ENCODE assay signal across 12 mouse cellular contexts in genomic region chr14:54161916-54162315, GRCm38 (mm10).
DNase-seq lines count a peak whose midpoint lies in the region; TF ChIP-seq lines count a peak whose summit lies in the region.
"Had no signal": no experiment of that assay in that cellular context is flagged by ENCODE, and none has a peak within 500 bp of the region (broad histone marks: within the 10 kb centered on the region; RNA-seq: fewer than 3 reads in every experiment).

No protein-coding gene starts in this region.

- H3K9me3 ChIP-seq in heart, embryonic 10.5 days = no peaks in the 10 kb centered on the region
- H3K9me3 ChIP-seq: heart, embryonic 13.5 days; hindbrain, embryonic 12.5 days had no signal

- no peak for TF ChIP-seq POLR2A in heart, adult 2 months (IDR thresholded peaks at IDR 0.05; ENCODE audit: insufficient read depth, low read depth, low read length)
- TF ChIP-seq POLR2A in thymus, adult 2 months (IDR thresholded peaks at IDR 0.05; ENCODE audit: control insufficient read depth, extremely low read depth, insufficient read depth, low read length, poor library complexity) = no peak

- no peak for TF ChIP-seq CTCF in heart, adult 2 months (IDR thresholded peaks at IDR 0.05)
- no peak for TF ChIP-seq CTCF in layer of hippocampus, adult 2 months (conservative IDR thresholded peaks at IDR 0.05)
- TF ChIP-seq CTCF in thymus, adult 2 months (IDR thresholded peaks at IDR 0.05; ENCODE audit: borderline replicate concordance, control insufficient read depth, extremely low read depth, insufficient read depth, low read length, poor library complexity) = no peak

- intact Hi-C loops in heart, adult 2 months (cut with DNase I) = no loop called here
- intact Hi-C loops in left cerebral cortex, postnatal 10 days (cut with DNase I) = no loop called here

- DNase-seq in heart, embryonic 10.5 days (ENCODE audit: low spot score) = peak; percentile 58
- DNase-seq in heart, adult 2 months = no peak
- DNase-seq in layer of hippocampus, adult 2 months (ENCODE audit: low spot score in 2 of 2) = no peak
- DNase-seq in layer of hippocampus, postnatal 14 days (ENCODE audit: low spot score in 2 of 2) = no peak
- DNase-seq in thymus, adult 2 months = no peak
- DNase-seq in thymus, adult 18-20 months = no peak
- no peak for DNase-seq in left cerebral cortex, postnatal 10 days (ENCODE audit: extremely low spot score in 1 of 2, low spot score in 2 of 2)
- DNase-seq: adrenal gland, postnatal 25 days; liver, postnatal 0 days had no signal

- no peaks in the 10 kb centered on the region for H3K27me3 ChIP-seq in heart, embryonic 10.5 days (ENCODE audit: insufficient read depth, poor library complexity, severe bottlenecking)
- H3K27me3 ChIP-seq in heart, adult 2 months (ENCODE audit: control insufficient read depth, insufficient read depth, low read length) = no peaks in the 10 kb centered on the region
- no peaks in the 10 kb centered on the region for H3K27me3 ChIP-seq in thymus, adult 2 months (ENCODE audit: control insufficient read depth, insufficient read depth, low read length)
- H3K27me3 ChIP-seq: heart, embryonic 13.5 days; hindbrain, embryonic 12.5 days had no signal

- 64% methylated on average over 8 of the region's 8 CpGs for WGBS in heart, embryonic 10.5 days
- 69% methylated on average over 8 of the region's 8 CpGs for WGBS in heart, adult 2 months
- 94% methylated on average over 8 of the region's 8 CpGs for WGBS in thymus, adult 2 months

- peaks cover 42% of the 10 kb centered on the region for H3K4me1 ChIP-seq in heart, embryonic 10.5 days
- no peaks in the 10 kb centered on the region for H3K4me1 ChIP-seq in heart, adult 2 months (ENCODE audit: control insufficient read depth, insufficient read depth, low read length)
- H3K4me1 ChIP-seq in thymus, adult 2 months (replicated peaks; ENCODE audit: control insufficient read depth, insufficient read depth, low read length) = peaks cover 47% of the 10 kb centered on the region
- H3K4me1 ChIP-seq: hindbrain, embryonic 12.5 days had no signal

- H3K79me2 ChIP-seq in heart, adult 2 months (replicated peaks; ENCODE audit: control insufficient read depth, insufficient read depth, low read length) = no peaks in the 10 kb centered on the region

- no peak overlapping the region for H3K9ac ChIP-seq in heart, adult 2 months (ENCODE audit: low read depth, low read length)
- H3K9ac ChIP-seq: heart, embryonic 13.5 days; hindbrain, embryonic 12.5 days; liver, postnatal 0 days had no signal

- H3K27ac ChIP-seq in heart, embryonic 10.5 days = peak overlapping the region; percentile 62
- no peak overlapping the region for H3K27ac ChIP-seq in heart, adult 2 months
- H3K27ac ChIP-seq in layer of hippocampus, adult 2 months = 0 out of 2 replicates have a peak overlapping the region, but pooled peaks have one; percentile 50
- peak overlapping the region; percentile 6; the same call in 1 of the 2 replicates for H3K27ac ChIP-seq in thymus, adult 2 months (ENCODE audit: control insufficient read depth, insufficient read depth, low read length)
- H3K27ac ChIP-seq: heart, embryonic 13.5 days; hindbrain, embryonic 12.5 days; macrophage had no signal

- no peak for TF ChIP-seq EP300 in heart, adult 2 months (IDR thresholded peaks at IDR 0.05; ENCODE audit: insufficient read depth, low read depth, low read length)

- H3K36me3 ChIP-seq in heart, embryonic 10.5 days = no peaks in the 10 kb centered on the region
- H3K36me3 ChIP-seq in heart, adult 2 months (ENCODE audit: control insufficient read depth, insufficient read depth, low read length) = no peaks in the 10 kb centered on the region
- H3K36me3 ChIP-seq in thymus, adult 2 months (ENCODE audit: control insufficient read depth, insufficient read depth, low read length) = no peaks in the 10 kb centered on the region; the same call in 1 of the 2 replicates
- H3K36me3 ChIP-seq: heart, embryonic 13.5 days; hindbrain, embryonic 12.5 days had no signal

- H3K4me3 ChIP-seq in heart, embryonic 10.5 days = no peak overlapping the region
- no peak overlapping the region for H3K4me3 ChIP-seq in heart, adult 2 months
- H3K4me3 ChIP-seq in layer of hippocampus, adult 2 months = no peak overlapping the region
- peak overlapping the region; percentile 31 for H3K4me3 ChIP-seq in thymus, adult 2 months (ENCODE audit: control insufficient read depth, insufficient read depth, low read length)
- H3K4me3 ChIP-seq: heart, embryonic 13.5 days; hindbrain, embryonic 12.5 days had no signal
